Mouse (Mus musculus) activated CD4-positive, CD25-positive, alpha-beta regulatory T cell, adult 4 months (primary cell): ENCODE measurements around the gene Fn1. TPM values are rescaled to one million over a fixed set of nuclear protein-coding genes. Genes with fewer than 3 reads are reported as not detected.

Source experiments
- ATAC-seq: one replicate; pipeline ENCODE4 v1.8.0; 2017
- polyA plus RNA-seq, 2 experiments: library from polyadenylated mRNA; unstranded; fragments of 100-300 nt; shearing (Covaris generic); gene quantifications; one replicate each; pipeline ENCODE4 v1.2.1; 2017

Fn1 gene
- polyA plus RNA-seq, 2 experiments from 2014 or later, result 0.44 TPM; not detected in 1

DNA sequence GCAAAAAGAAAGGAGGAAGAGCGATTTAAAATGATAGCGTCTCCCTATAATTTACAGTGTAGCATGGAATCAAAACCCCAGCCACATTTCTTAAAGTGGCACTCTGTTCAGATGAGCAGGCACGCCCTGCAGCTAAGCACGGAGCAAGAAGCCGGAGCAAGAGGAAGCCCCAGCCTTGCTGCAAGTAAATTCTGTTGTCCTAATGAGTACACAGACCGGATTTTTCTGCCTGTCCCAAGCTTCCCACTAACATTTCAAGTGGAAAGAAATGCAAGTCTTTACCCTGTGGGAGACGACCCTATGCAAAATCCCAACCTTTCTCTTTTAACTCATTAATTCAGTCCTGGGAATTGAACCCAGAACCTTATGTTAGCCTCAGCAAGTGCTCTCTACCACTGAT, 4.8 kb downstream of the Fn1 start:
- ATAC-seq, result no peak

DNA sequence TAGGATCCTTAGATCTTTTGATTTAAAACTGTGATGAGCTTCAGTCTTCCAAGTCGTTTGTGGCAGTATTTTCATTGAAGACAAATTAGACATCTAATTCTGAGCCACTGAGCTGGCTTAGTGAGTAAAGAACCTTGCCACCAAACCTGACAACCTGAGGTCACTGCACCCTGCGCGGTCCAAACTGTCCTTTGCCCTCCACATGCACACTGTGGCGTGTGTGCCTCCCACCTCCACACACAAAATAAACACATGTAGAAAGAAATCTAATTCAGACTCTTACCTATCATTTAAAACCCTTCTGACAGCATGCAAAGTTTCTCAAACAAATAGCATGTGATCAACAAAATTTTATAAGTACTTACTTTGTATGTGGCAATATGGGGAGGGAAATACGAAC, 6.2 kb downstream of the Fn1 start:
- no peak for ATAC-seq

DNA sequence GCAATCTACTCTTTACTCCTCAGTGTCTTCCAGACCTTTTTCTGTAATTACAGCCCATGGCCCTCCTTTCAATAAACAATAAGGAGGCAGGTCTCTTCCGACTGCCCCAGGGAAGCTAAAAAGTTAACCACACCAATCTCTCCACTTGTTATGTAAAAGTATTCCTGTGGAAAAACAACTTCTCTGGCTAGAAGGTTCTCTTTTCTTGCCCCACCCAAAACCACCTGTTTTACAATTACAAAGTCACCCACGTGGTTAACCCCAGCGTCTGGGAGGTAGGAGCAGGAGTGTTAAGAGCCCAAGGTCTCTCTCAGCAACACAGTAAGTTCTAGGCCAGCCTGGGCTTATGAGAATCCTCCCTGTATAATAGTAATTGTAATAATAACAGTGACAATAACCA, 7.0 kb downstream of the Fn1 start:
- no peak for ATAC-seq

GRCm38 (mm10) chr1:71645466-71645865, 7.5 kb downstream of the Fn1 start:
- no peak for ATAC-seq

DNA sequence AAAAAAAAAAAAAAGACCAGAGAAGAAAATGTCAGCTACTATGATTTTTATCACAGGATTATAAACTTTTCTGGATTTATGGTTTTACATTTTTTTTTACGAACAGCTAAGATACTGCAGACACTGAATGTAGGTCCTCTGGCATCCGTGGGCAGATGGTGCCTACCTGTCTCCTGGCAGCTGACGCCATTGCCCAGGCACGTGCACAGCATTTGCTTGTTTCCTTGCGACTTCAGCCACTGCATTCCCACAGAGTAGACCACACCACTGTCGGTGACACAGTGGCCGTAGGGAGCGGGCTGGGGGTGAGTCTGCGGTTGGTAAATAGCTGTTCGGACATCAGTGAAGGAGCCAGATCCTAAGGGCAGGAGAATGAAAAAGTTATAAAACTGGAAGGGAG, 10.2 kb downstream of the Fn1 start:
- no peak for ATAC-seq

DNA sequence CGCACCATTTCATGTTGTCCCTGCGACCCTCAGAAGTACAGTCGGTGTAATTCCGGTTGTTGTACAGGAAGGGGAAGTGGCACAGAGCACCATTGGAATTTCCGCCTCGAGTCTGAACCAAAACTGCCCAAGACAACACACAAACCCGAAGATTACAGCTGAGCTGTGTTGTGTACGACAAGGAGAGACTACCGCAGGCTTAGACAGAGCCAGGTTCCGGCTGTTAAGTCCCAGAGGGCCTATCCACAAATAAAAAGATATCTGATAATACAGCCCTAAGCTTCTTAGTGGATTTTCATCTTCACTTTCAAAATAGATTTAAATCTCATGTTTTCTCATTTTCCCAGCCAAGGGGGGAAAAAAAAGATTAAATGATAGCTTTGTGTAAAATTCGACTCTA, 11.8 kb downstream of the Fn1 start:
- ATAC-seq, result no peak

DNA sequence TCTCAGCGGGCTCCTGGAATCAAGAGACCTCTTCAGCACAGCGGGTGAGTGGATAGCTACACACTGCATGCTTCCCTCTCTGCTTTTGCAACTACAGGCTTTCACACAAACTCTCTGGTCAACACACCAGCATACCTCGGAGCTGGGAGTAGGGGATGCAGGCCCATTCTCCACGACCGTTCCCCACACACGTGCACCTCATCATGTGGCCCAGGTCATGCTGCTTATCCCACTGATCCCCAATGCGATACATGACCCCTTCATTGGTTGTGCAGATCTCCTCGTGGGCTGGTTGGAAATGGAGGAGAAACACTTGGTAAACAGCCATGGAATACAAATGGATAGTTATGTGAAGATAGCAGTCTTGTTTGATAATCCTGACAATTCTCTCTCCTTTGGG, 12.8 kb downstream of the Fn1 start:
- ATAC-seq, result no peak

- ATAC-seq, result no peak
Measured at GRCm38 (mm10) chr1:71636665-71637064, 16.3 kb downstream of the Fn1 start.

- no peak for ATAC-seq
Measured at GRCm38 (mm10) chr1:71636116-71636515, 16.9 kb downstream of the Fn1 start.

- ATAC-seq, result no peak
Measured at GRCm38 (mm10) chr1:71635101-71636014, 17.6 kb downstream of the Fn1 start.

GRCm38 (mm10) chr1:71634471-71634981, 18.5 kb downstream of the Fn1 start:
- ATAC-seq, result no peak

DNA sequence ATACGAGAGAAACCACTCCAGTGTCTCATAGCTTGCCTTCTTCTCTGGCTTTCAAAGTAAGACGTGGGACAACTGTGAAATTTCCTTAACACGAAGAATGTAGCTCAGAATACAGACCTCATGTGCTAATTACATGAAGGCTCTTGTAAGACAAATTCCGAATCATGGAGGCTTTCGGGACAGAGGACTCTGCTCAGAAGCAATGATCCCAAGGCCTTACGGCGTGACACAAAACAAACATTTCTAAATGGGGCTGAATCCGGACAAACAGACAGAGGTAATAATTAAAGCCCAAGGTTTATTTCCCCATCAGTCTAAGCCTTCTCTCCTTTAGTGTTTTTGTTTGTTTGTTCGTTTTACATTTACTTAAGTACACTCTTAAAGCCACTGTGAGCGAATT, 20.6 kb downstream of the Fn1 start:
- ATAC-seq, result no peak

DNA sequence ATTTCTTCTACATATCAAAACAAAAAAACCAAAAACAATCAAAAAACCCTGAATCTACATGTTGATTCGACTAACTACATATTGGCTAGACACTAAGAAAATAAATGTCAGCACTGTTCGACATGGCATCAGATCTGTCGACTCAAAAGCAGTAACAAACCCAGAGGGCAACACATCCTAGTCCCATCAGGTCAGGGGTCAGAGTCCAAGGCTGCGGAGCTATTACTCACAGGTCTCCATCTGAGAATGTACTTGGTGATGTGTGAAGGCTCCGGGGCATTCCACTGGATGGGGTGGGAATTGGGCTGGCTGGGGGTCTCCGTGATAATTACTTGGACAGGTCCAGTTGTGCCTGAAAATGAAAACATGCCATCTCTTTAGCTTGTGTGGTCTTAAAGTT, 21.2 kb downstream of the Fn1 start:
- ATAC-seq, result no peak

- ATAC-seq, result no peak
Measured at GRCm38 (mm10) chr1:71630243-71630642, 22.8 kb downstream of the Fn1 start.

DNA sequence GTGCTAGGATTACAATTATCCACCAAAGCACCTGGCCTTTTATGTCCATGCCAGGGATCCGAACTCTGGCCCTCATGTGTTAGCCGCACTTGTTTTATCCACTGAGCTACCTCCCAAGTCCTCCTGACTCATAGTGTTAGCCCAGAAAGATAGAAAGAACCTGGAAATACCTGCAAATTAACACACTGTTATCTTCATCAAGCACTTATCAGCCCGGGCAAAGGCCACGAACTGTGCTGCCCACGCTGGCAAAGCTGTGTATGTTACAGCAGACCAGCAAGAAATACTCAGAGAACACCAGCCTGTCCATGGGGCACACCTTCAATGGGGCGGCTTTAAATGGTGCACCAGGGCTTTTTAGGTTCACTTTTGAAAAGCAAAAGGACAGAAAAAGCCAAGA, 29.4 kb downstream of the Fn1 start:
- ATAC-seq, result no peak

- ATAC-seq, result no peak
Measured at GRCm38 (mm10) chr1:71621526-71621925, 31.5 kb downstream of the Fn1 start.

DNA sequence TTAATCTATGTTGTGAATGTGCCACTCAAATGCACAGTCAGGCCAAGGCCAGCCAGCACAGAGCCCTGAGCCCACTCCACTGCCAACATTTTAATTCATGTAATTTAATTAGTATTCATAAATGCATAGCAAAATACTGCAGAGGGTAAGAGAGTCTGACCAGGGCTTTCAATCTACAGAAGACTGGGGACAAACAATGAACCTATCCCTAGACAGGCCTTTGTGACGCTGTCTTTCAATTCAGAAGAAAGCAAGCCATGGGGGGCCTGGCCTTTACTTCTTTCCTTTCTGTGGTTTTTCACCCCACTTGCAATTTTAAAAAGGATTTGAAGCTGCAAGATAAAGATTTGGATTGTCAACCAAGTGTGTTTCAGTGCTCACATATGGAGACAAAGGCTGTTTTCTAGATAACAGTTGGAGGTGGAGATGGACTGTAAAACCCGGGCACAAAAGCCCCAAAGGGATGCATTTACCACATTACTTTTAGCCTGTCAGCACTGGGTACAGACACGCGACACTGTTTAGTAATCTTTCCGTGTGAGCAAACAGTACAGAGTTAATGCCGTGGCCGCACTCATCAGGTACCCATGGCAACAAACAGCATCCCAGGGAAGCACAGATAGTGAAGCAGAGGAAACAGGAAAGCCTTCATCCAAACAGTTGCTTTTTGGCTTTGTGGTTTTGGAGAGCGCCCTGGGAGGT, 38.3 kb downstream of the Fn1 start:
- ATAC-seq, result no peak

DNA sequence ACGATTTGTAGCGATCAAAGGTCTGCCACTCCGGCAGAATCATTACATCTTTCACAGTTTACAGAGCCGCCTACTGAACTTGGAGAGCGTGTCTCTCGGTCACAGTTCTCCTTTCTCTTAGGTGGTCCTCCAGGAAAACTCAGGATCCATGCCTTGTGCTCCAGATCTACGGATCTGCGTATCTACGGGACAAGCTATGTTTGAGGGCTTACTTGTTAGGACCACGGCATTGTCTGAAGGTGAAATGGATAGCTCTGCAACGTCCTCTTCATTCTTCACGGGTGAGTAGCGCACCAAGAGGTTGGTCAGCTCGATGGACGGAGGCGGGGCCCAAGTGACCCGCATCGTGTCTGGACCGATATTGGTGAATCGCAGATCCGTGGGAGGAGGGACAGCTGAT, 40.7 kb downstream of the Fn1 start:
- ATAC-seq, result no peak

GRCm38 (mm10) chr1:71609916-71610315, 43.1 kb downstream of the Fn1 start:
- no peak for ATAC-seq

- no peak for ATAC-seq
Measured at GRCm38 (mm10) chr1:71609057-71609775, 43.8 kb downstream of the Fn1 start.

- ATAC-seq, result no peak
Measured at GRCm38 (mm10) chr1:71606600-71607325, 46.2 kb downstream of the Fn1 start.

- no peak for ATAC-seq
Measured at GRCm38 (mm10) chr1:71605751-71606150, 47.2 kb downstream of the Fn1 start.

GRCm38 (mm10) chr1:71595365-71595764, 57.6 kb downstream of the Fn1 start:
- ATAC-seq, result no peak
